Mouse (Mus musculus): ENCODE measurements around the gene Gdnf. TPM values are rescaled to one million over a fixed set of nuclear protein-coding genes. Genes with fewer than 3 reads are reported as not detected.

The Gdnf gene
- polyA plus RNA-seq, 1 experiment from 2014 or later = 0.33 TPM

- no peak overlapping the region for H3K9ac ChIP-seq (replicated peaks; ENCODE audit: low read depth)
- H3K9me3 ChIP-seq (ENCODE audit: low read length) = no peaks in the 10 kb centered on the region
- ATAC-seq (peak; percentile 59), DNase-seq (ENCODE audit: low spot score) (peak; percentile 41)
- H3K27me3 ChIP-seq (replicated peaks; ENCODE audit: insufficient read depth, low read length) = peaks cover 63% of the 10 kb centered on the region
- 0 out of 2 replicates have a peak overlapping the region, but pooled peaks have one; percentile 8 for H3K4me3 ChIP-seq (ENCODE audit: low read depth, low read length)
- H3K36me3 ChIP-seq (ENCODE audit: insufficient read depth, low read length) = no peaks in the 10 kb centered on the region
- no peak overlapping the region for H3K27ac ChIP-seq (ENCODE audit: low read length)
- peak overlapping the region; percentile 48 for H3K4me2 ChIP-seq (replicated peaks; ENCODE audit: low read depth, low read length)
- H3K4me1 ChIP-seq (ENCODE audit: insufficient read depth, low read depth, low read length) = 0 out of 2 replicates have a peak, but pooled peaks cover 2% of the 10 kb centered on the region
- 4% methylated on average over 36 of the region's 36 CpGs for WGBS
- TF ChIP-seq CTCF (IDR thresholded peaks at IDR 0.05) (no peak), EP300 (IDR thresholded peaks at IDR 0.05) (no peak)
Observed at GRCm38 (mm10) chr15:7815521-7815944, 4.9 kb downstream of the Gdnf start.

GRCm38 (mm10) chr15:7823886-7824285, 13.2 kb downstream of the Gdnf start:
- no peaks in the 10 kb centered on the region for H3K36me3 ChIP-seq (ENCODE audit: insufficient read depth, low read length)
- no peak overlapping the region for H3K4me2 ChIP-seq (replicated peaks; ENCODE audit: low read depth, low read length)
- 65% methylated on average over 6 of the region's 6 CpGs for WGBS
- no peak overlapping the region for H3K9ac ChIP-seq (replicated peaks; ENCODE audit: low read depth)
- no peak overlapping the region for H3K4me3 ChIP-seq (ENCODE audit: low read depth, low read length)
- TF ChIP-seq CTCF (IDR thresholded peaks at IDR 0.05) (no peak), EP300 (IDR thresholded peaks at IDR 0.05) (no peak)
- DNase-seq (ENCODE audit: low spot score) = no peak
- 0 out of 2 replicates have a peak, but pooled peaks cover 3% of the 10 kb centered on the region for H3K27me3 ChIP-seq (replicated peaks; ENCODE audit: insufficient read depth, low read length)
- H3K27ac ChIP-seq (ENCODE audit: low read length) = no peak overlapping the region
- no peaks in the 10 kb centered on the region for H3K9me3 ChIP-seq (ENCODE audit: low read length)
- no peak for ATAC-seq
- no peaks in the 10 kb centered on the region for H3K4me1 ChIP-seq (ENCODE audit: insufficient read depth, low read depth, low read length)

- no peak overlapping the region for H3K27ac ChIP-seq (ENCODE audit: low read length)
- ATAC-seq (no peak), DNase-seq (ENCODE audit: low spot score) (no peak)
- TF ChIP-seq EP300 (IDR thresholded peaks at IDR 0.05) (no peak), CTCF (IDR thresholded peaks at IDR 0.05) (no peak)
- H3K36me3 ChIP-seq (ENCODE audit: insufficient read depth, low read length) = no peaks in the 10 kb centered on the region
- H3K4me3 ChIP-seq (ENCODE audit: low read depth, low read length) = no peak overlapping the region
- H3K9ac ChIP-seq (replicated peaks; ENCODE audit: low read depth) = no peak overlapping the region
- 43% methylated on average over 6 of the region's 6 CpGs for WGBS
- no peaks in the 10 kb centered on the region for H3K9me3 ChIP-seq (ENCODE audit: low read length)
- no peak overlapping the region for H3K4me2 ChIP-seq (replicated peaks; ENCODE audit: low read depth, low read length)
- 0 out of 2 replicates have a peak, but pooled peaks cover 3% of the 10 kb centered on the region for H3K27me3 ChIP-seq (replicated peaks; ENCODE audit: insufficient read depth, low read length)
- H3K4me1 ChIP-seq (ENCODE audit: insufficient read depth, low read depth, low read length) = no peaks in the 10 kb centered on the region
Observed at GRCm38 (mm10) chr15:7825530-7825929, 14.9 kb downstream of the Gdnf start.

GRCm38 (mm10) chr15:7835404-7835803, 24.8 kb downstream of the Gdnf start:
- WGBS = 84% methylated on average over 9 of the region's 9 CpGs
- no peaks in the 10 kb centered on the region for H3K9me3 ChIP-seq (ENCODE audit: low read length)
- no peak for ATAC-seq

GRCm38 (mm10) chr15:7838060-7838920, 27.6 kb downstream of the Gdnf start:
- H3K27me3 ChIP-seq (replicated peaks; ENCODE audit: insufficient read depth, low read length) = no peaks in the 10 kb centered on the region
- no peak overlapping the region for H3K4me2 ChIP-seq (replicated peaks; ENCODE audit: low read depth, low read length)
- DNase-seq (ENCODE audit: low spot score) (no peak), ATAC-seq (no peak)
- no peaks in the 10 kb centered on the region for H3K9me3 ChIP-seq (ENCODE audit: low read length)
- H3K9ac ChIP-seq (replicated peaks; ENCODE audit: low read depth) = no peak overlapping the region
- H3K4me3 ChIP-seq (ENCODE audit: low read depth, low read length) = no peak overlapping the region
- no peak overlapping the region for H3K27ac ChIP-seq (ENCODE audit: low read length)
- 59% methylated on average over 8 of the region's 8 CpGs for WGBS
- TF ChIP-seq EP300 (IDR thresholded peaks at IDR 0.05) (no peak), CTCF (IDR thresholded peaks at IDR 0.05) (no peak)
- H3K36me3 ChIP-seq (ENCODE audit: insufficient read depth, low read length) = no peaks in the 10 kb centered on the region
- no peaks in the 10 kb centered on the region for H3K4me1 ChIP-seq (ENCODE audit: insufficient read depth, low read depth, low read length)

More at GRCm38 (mm10) chr15:7835404-7835803, 24.8 kb downstream of the Gdnf start:
- H3K27ac ChIP-seq (ENCODE audit: low read length) = no peak overlapping the region
- H3K4me1 ChIP-seq (ENCODE audit: insufficient read depth, low read depth, low read length) = no peaks in the 10 kb centered on the region
- H3K9ac ChIP-seq (replicated peaks; ENCODE audit: low read depth) = no peak overlapping the region
- H3K4me3 ChIP-seq (ENCODE audit: low read depth, low read length) = no peak overlapping the region
- TF ChIP-seq CTCF (IDR thresholded peaks at IDR 0.05) (no peak), EP300 (IDR thresholded peaks at IDR 0.05) (no peak)
- H3K36me3 ChIP-seq (ENCODE audit: insufficient read depth, low read length) = no peaks in the 10 kb centered on the region
- no peak overlapping the region for H3K4me2 ChIP-seq (replicated peaks; ENCODE audit: low read depth, low read length)
- no peak for DNase-seq (ENCODE audit: low spot score)
- H3K27me3 ChIP-seq (replicated peaks; ENCODE audit: insufficient read depth, low read length) = no peaks in the 10 kb centered on the region

- Histone ChIP-seq H3K9ac (replicated peaks; ENCODE audit: low read depth) (no peak overlapping the region), H3K4me1 (ENCODE audit: insufficient read depth, low read depth, low read length) (no peaks in the 10 kb centered on the region), H3K36me3 (ENCODE audit: insufficient read depth, low read length) (no peaks in the 10 kb centered on the region), H3K9me3 (ENCODE audit: low read length) (no peaks in the 10 kb centered on the region), H3K27me3 (replicated peaks; ENCODE audit: insufficient read depth, low read length) (no peaks in the 10 kb centered on the region), H3K27ac (ENCODE audit: low read length) (no peak overlapping the region), H3K4me2 (replicated peaks; ENCODE audit: low read depth, low read length) (no peak overlapping the region), H3K4me3 (ENCODE audit: low read depth, low read length) (no peak overlapping the region)
- DNase-seq (ENCODE audit: low spot score) (no peak), ATAC-seq (no peak)
- 72% methylated on average over 7 of the region's 7 CpGs for WGBS
- TF ChIP-seq EP300 (IDR thresholded peaks at IDR 0.05) = no peak
- no peak for TF ChIP-seq CTCF (IDR thresholded peaks at IDR 0.05)
Observed at GRCm38 (mm10) chr15:7838921-7839309, 28.3 kb downstream of the Gdnf start.
